In the genomic region with DNA sequence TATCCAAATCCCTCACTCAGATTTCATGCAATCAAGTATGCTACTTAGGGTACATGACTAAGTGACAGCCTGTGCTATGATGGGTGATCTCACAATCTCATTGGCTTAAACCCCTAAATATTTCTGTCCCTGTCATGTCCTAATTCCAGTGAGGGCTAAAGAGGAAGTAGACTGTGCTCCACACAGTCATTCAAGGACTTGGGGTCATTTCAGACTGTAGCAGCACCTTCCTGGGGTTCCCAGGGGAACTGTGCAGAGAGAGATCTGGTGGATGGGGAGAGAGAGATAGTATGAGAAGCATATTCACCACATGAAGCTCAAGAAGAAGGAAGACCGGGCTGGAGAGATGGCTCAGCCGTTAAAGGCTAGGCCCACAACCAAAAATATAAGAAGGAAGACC, we compare ENCODE assay signal across 15 mouse cellular contexts.
"Had no signal": no experiment of that assay in that cellular context is flagged by ENCODE, and none has a peak within 500 bp of the region (broad histone marks: within the 10 kb centered on the region; RNA-seq: fewer than 3 reads in every experiment).

No protein-coding gene starts in this region.

- H3K9ac ChIP-seq: neural tube, embryonic 15.5 days; stomach, embryonic 15.5 days had no signal

- H3K27me3 ChIP-seq: neural tube, embryonic 15.5 days; stomach, embryonic 15.5 days had no signal

- H3K36me3 ChIP-seq: neural tube, embryonic 15.5 days; stomach, embryonic 15.5 days had no signal

- H3K9me3 ChIP-seq: neural tube, embryonic 15.5 days; stomach, embryonic 15.5 days had no signal

- H3K4me3 ChIP-seq: neural tube, embryonic 15.5 days; stomach, embryonic 15.5 days had no signal

- H3K4me2 ChIP-seq: neural tube, embryonic 15.5 days; stomach, embryonic 15.5 days had no signal

- H3K27ac ChIP-seq: neural tube, embryonic 15.5 days; stomach, embryonic 15.5 days; stomach, postnatal 0 days had no signal

- H3K4me1 ChIP-seq: neural tube, embryonic 15.5 days; stomach, embryonic 15.5 days had no signal

- DNase-seq: retina, postnatal 1 day; right cerebral cortex, adult 18-20 months; right cerebral cortex, postnatal 14 days; right cerebral cortex, postnatal 25 days; right cerebral cortex, postnatal 4 days; spleen, adult 18-20 months; thymus, adult 18-20 months; thymus, adult 2 months; thymus, postnatal 14 days; thymus, postnatal 25 days; thymus, postnatal 36 days; thymus, postnatal 4 days had no signal
